Mouse (Mus musculus): ENCODE data around the gene Adam33. TPM values are rescaled to one million over a fixed set of nuclear protein-coding genes. Genes with fewer than 3 reads are reported as not detected.
"Not testable (repeated sequence)": the region's sequence is repeated elsewhere in the genome, so short reads cannot be mapped to it uniquely, and the experiment has no call there.

The Adam33 gene
- polyA plus RNA-seq, 1 experiment from 2014 or later, result 3.6 TPM

GRCm38 (mm10) chr2:131040854-131041825 lies 22.5 kb downstream of the Adam33 start:
- H3K36me3 ChIP-seq (ENCODE audit: control insufficient read depth, insufficient read depth, low read length), result no peaks in the 10 kb centered on the region
- H3K4me3 ChIP-seq (ENCODE audit: low read depth, low read length), result peak overlapping the region; percentile 55
- H3K4me1 ChIP-seq (ENCODE audit: control insufficient read depth, insufficient read depth, low read length), result peaks cover 15% of the 10 kb centered on the region; the same call in 1 of the 2 replicates
- ATAC-seq (ENCODE audit: insufficient number of reproducible peaks, insufficient read depth, low FRiP score, low read depth), result peak; percentile 29
- 2% methylated on average over 113 of the region's 115 CpGs for whole genome bisulfite sequencing
- H3K27me3 ChIP-seq (ENCODE audit: control insufficient read depth, insufficient read depth, low read length), result peaks cover 11% of the 10 kb centered on the region
- H3K9me3 ChIP-seq (ENCODE audit: control insufficient read depth, low read depth, low read length), result no peaks in the 10 kb centered on the region
- peak overlapping the region; percentile 64 for H3K9ac ChIP-seq (replicated peaks; ENCODE audit: low read depth, low read length)
- no peak overlapping the region for H3K27ac ChIP-seq (ENCODE audit: low read length)
- H3K4me2 ChIP-seq (replicated peaks; ENCODE audit: low read depth, low read length), result peak overlapping the region; percentile 98

- Histone ChIP-seq H3K27me3 (ENCODE audit: control insufficient read depth, insufficient read depth, low read length) (peaks cover 11% of the 10 kb centered on the region), H3K27ac (ENCODE audit: low read length) (no peak overlapping the region), H3K36me3 (ENCODE audit: control insufficient read depth, insufficient read depth, low read length) (no peaks in the 10 kb centered on the region), H3K4me2 (replicated peaks; ENCODE audit: low read depth, low read length) (no peak overlapping the region), H3K4me3 (ENCODE audit: low read depth, low read length) (no peak overlapping the region), H3K9me3 (ENCODE audit: control insufficient read depth, low read depth, low read length) (no peaks in the 10 kb centered on the region), H3K4me1 (ENCODE audit: control insufficient read depth, insufficient read depth, low read length) (0 out of 2 replicates have a peak, but pooled peaks cover 3% of the 10 kb centered on the region), H3K9ac (replicated peaks; ENCODE audit: low read depth, low read length) (no peak overlapping the region)
- ATAC-seq (ENCODE audit: insufficient number of reproducible peaks, insufficient read depth, low FRiP score, low read depth), result no peak
- 81% methylated on average over 5 of the region's 5 CpGs for WGBS
These were observed 24.9 kb downstream of the Adam33 start for GRCm38 (mm10) chr2:131038675-131039074.

- H3K9ac ChIP-seq (replicated peaks; ENCODE audit: low read depth, low read length), result no peak overlapping the region
- WGBS, result 85% methylated on average over 6 of the region's 6 CpGs
- H3K4me2 ChIP-seq (replicated peaks; ENCODE audit: low read depth, low read length), result no peak overlapping the region
These were observed 25.4 kb downstream of the Adam33 start for GRCm38 (mm10) chr2:131038197-131038596.

GRCm38 (mm10) chr2:131037226-131037990 lies 26.2 kb downstream of the Adam33 start:
- Histone ChIP-seq H3K9ac (replicated peaks; ENCODE audit: low read depth, low read length) (no peak overlapping the region), H3K27ac (ENCODE audit: low read length) (no peak overlapping the region), H3K27me3 (ENCODE audit: control insufficient read depth, insufficient read depth, low read length) (peaks cover 11% of the 10 kb centered on the region), H3K36me3 (ENCODE audit: control insufficient read depth, insufficient read depth, low read length) (no peaks in the 10 kb centered on the region), H3K9me3 (ENCODE audit: control insufficient read depth, low read depth, low read length) (no peaks in the 10 kb centered on the region), H3K4me3 (ENCODE audit: low read depth, low read length) (no peak overlapping the region), H3K4me1 (ENCODE audit: control insufficient read depth, insufficient read depth, low read length) (0 out of 2 replicates have a peak, but pooled peaks cover 3% of the 10 kb centered on the region), H3K4me2 (replicated peaks; ENCODE audit: low read depth, low read length) (no peak overlapping the region)
- 35% methylated on average over 17 of the region's 17 CpGs for WGBS
- no peak for ATAC-seq (ENCODE audit: insufficient number of reproducible peaks, insufficient read depth, low FRiP score, low read depth)

More at GRCm38 (mm10) chr2:131038197-131038596, 25.4 kb downstream of the Adam33 start:
- no peak overlapping the region for H3K4me3 ChIP-seq (ENCODE audit: low read depth, low read length)
- no peak for ATAC-seq (ENCODE audit: insufficient number of reproducible peaks, insufficient read depth, low FRiP score, low read depth)
- H3K4me1 ChIP-seq (ENCODE audit: control insufficient read depth, insufficient read depth, low read length), result 0 out of 2 replicates have a peak, but pooled peaks cover 3% of the 10 kb centered on the region
- H3K27ac ChIP-seq (ENCODE audit: low read length), result no peak overlapping the region
- H3K9me3 ChIP-seq (ENCODE audit: control insufficient read depth, low read depth, low read length), result no peaks in the 10 kb centered on the region
- H3K27me3 ChIP-seq (ENCODE audit: control insufficient read depth, insufficient read depth, low read length), result peaks cover 11% of the 10 kb centered on the region
- no peaks in the 10 kb centered on the region for H3K36me3 ChIP-seq (ENCODE audit: control insufficient read depth, insufficient read depth, low read length)

- Histone ChIP-seq H3K9ac (replicated peaks; ENCODE audit: low read depth, low read length) (no peak overlapping the region), H3K9me3 (ENCODE audit: control insufficient read depth, low read depth, low read length) (no peaks in the 10 kb centered on the region), H3K27me3 (ENCODE audit: control insufficient read depth, insufficient read depth, low read length) (peaks cover 10% of the 10 kb centered on the region), H3K27ac (ENCODE audit: low read length) (no peak overlapping the region), H3K36me3 (ENCODE audit: control insufficient read depth, insufficient read depth, low read length) (no peaks in the 10 kb centered on the region), H3K4me3 (ENCODE audit: low read depth, low read length) (no peak overlapping the region), H3K4me2 (replicated peaks; ENCODE audit: low read depth, low read length) (no peak overlapping the region), H3K4me1 (ENCODE audit: control insufficient read depth, insufficient read depth, low read length) (0 out of 2 replicates have a peak, but pooled peaks cover 3% of the 10 kb centered on the region)
- ATAC-seq (ENCODE audit: insufficient number of reproducible peaks, insufficient read depth, low FRiP score, low read depth), result no peak
These were observed 26.9 kb downstream of the Adam33 start for GRCm38 (mm10) chr2:131036757-131037156.

GRCm38 (mm10) chr2:131036343-131036742 lies 27.3 kb downstream of the Adam33 start:
- H3K27ac ChIP-seq (ENCODE audit: low read length), result no peak overlapping the region
- H3K4me2 ChIP-seq (replicated peaks; ENCODE audit: low read depth, low read length), result no peak overlapping the region
- 80% methylated on average over 2 of the region's 2 CpGs for WGBS
- H3K9me3 ChIP-seq (ENCODE audit: control insufficient read depth, low read depth, low read length), result no peaks in the 10 kb centered on the region
- no peaks in the 10 kb centered on the region for H3K36me3 ChIP-seq (ENCODE audit: control insufficient read depth, insufficient read depth, low read length)
- H3K9ac ChIP-seq (replicated peaks; ENCODE audit: low read depth, low read length), result no peak overlapping the region
- peaks cover 8% of the 10 kb centered on the region for H3K27me3 ChIP-seq (ENCODE audit: control insufficient read depth, insufficient read depth, low read length)
- H3K4me3 ChIP-seq (ENCODE audit: low read depth, low read length), result no peak overlapping the region
- ATAC-seq (ENCODE audit: insufficient number of reproducible peaks, insufficient read depth, low FRiP score, low read depth), result no peak
- H3K4me1 ChIP-seq (ENCODE audit: control insufficient read depth, insufficient read depth, low read length), result 0 out of 2 replicates have a peak, but pooled peaks cover 3% of the 10 kb centered on the region

- 55% methylated on average over 1 of the region's 1 CpGs for WGBS
- not testable (repeated sequence) for H3K9me3 ChIP-seq (ENCODE audit: control insufficient read depth, low read depth, low read length); H3K36me3 ChIP-seq (ENCODE audit: control insufficient read depth, insufficient read depth, low read length); H3K27me3 ChIP-seq (ENCODE audit: control insufficient read depth, insufficient read depth, low read length); ATAC-seq (ENCODE audit: insufficient number of reproducible peaks, insufficient read depth, low FRiP score, low read depth); H3K4me1 ChIP-seq (ENCODE audit: control insufficient read depth, insufficient read depth, low read length); H3K27ac ChIP-seq (ENCODE audit: low read length); H3K4me3 ChIP-seq (ENCODE audit: low read depth, low read length); H3K9ac ChIP-seq (replicated peaks; ENCODE audit: low read depth, low read length); H3K4me2 ChIP-seq (replicated peaks; ENCODE audit: low read depth, low read length)
These were observed 32.2 kb downstream of the Adam33 start for GRCm38 (mm10) chr2:131031406-131031805.

GRCm38 (mm10) chr2:131030998-131031397 lies 32.6 kb downstream of the Adam33 start:
- ATAC-seq (ENCODE audit: insufficient number of reproducible peaks, insufficient read depth, low FRiP score, low read depth), result no peak
- 85% methylated on average over 1 of the region's 1 CpGs for WGBS
- no peak overlapping the region for H3K9ac ChIP-seq (replicated peaks; ENCODE audit: low read depth, low read length)

More at GRCm38 (mm10) chr2:131030998-131031397, 32.6 kb downstream of the Adam33 start:
- H3K36me3 ChIP-seq (ENCODE audit: control insufficient read depth, insufficient read depth, low read length), result peaks cover 4% of the 10 kb centered on the region; the same call in 1 of the 2 replicates
- no peak overlapping the region for H3K4me3 ChIP-seq (ENCODE audit: low read depth, low read length)
- H3K27me3 ChIP-seq (ENCODE audit: control insufficient read depth, insufficient read depth, low read length), result no peaks in the 10 kb centered on the region
- no peak overlapping the region for H3K27ac ChIP-seq (ENCODE audit: low read length)
- H3K4me2 ChIP-seq (replicated peaks; ENCODE audit: low read depth, low read length), result no peak overlapping the region
- no peaks in the 10 kb centered on the region for H3K9me3 ChIP-seq (ENCODE audit: control insufficient read depth, low read depth, low read length)
- peaks cover 4% of the 10 kb centered on the region for H3K4me1 ChIP-seq (ENCODE audit: control insufficient read depth, insufficient read depth, low read length)
